Mouse (Mus musculus): Measurements from ENCODE around the gene Fam206a. TPM values are rescaled to one million over a fixed set of nuclear protein-coding genes. Genes with fewer than 3 reads are reported as not detected.

The Fam206a gene
- polyA plus RNA-seq, 2 experiments: 2.8 to 6.0 TPM

GRCm38 (mm10) chr4:56858733-56859132 lies 56.6 kb downstream of the Fam206a start:
- WGBS (ENCODE audit: insufficient replicate concordance): 65% methylated on average over 9 of the region's 9 CpGs
- Histone ChIP-seq H3K4me2 (ENCODE audit: low read depth) (no peak overlapping the region), H3K27me3 (ENCODE audit: control insufficient read depth, insufficient read depth, low read length) (no peaks in the 10 kb centered on the region), H3K4me1 (replicated peaks; ENCODE audit: control insufficient read depth in 2 of 2, insufficient read depth in 2 of 2, low read length in 1 of 2) (peaks cover 11 to 21% of the 10 kb centered on the region in 2 experiments), H3K9ac (replicated peaks) (no peak overlapping the region), H3K9me3 (ENCODE audit: control insufficient read depth, low read length) (no peaks in the 10 kb centered on the region), H3K4me3 (ENCODE audit: insufficient read depth in 1 of 2, low read depth in 2 of 2, low read length in 2 of 2) (no peak overlapping the region), H3K27ac (no peak overlapping the region), H3K36me3 (replicated peaks; ENCODE audit: control insufficient read depth, insufficient read depth, low read depth) (no peaks in the 10 kb centered on the region)
- ATAC-seq (ENCODE audit: insufficient read depth): no peak
- no peak for DNase-seq (ENCODE audit: low read depth in 3 of 3, low spot score in 3 of 3)
- TF ChIP-seq CTCF (IDR thresholded peaks at IDR 0.05; ENCODE audit: low read depth) (no peak), EP300 (IDR thresholded peaks at IDR 0.05; ENCODE audit: low read depth) (no peak)

Other genes starting within 250 kb of the Fam206a start
- not detected in 2 replicates for gene Gm26657, start 62.3 kb upstream of the Fam206a start, polyA plus RNA-seq (2012; rRNA removed)
- not detected in 2 replicates for gene Gm26657, start 62.3 kb upstream of the Fam206a start, polyA plus RNA-seq (2014; fragmentation: Nextera tagmentation; extraction: Ambion mirVana)
- not detected in 2 replicates for gene Actl7b, start 60.9 kb upstream of the Fam206a start, polyA plus RNA-seq (2012; rRNA removed)
- not detected in 2 replicates for gene Actl7b, start 60.9 kb upstream of the Fam206a start, polyA plus RNA-seq (2014; fragmentation: Nextera tagmentation; extraction: Ambion mirVana)
- gene Actl7a, start 58.9 kb upstream of the Fam206a start, polyA plus RNA-seq (2012; rRNA removed): not detected in 2 replicates
- gene Actl7a, start 58.9 kb upstream of the Fam206a start, polyA plus RNA-seq (2014; fragmentation: Nextera tagmentation; extraction: Ambion mirVana): not detected in 2 replicates
- 10.1 and 11.8 TPM in 2 replicates for gene Elp1, start within 50 bp of the Fam206a start, polyA plus RNA-seq (2012; rRNA removed)
- gene Elp1, start within 50 bp of the Fam206a start, polyA plus RNA-seq (2014; fragmentation: Nextera tagmentation; extraction: Ambion mirVana): 13.4 and 15.0 TPM in 2 replicates
- gene Ctnnal1, start 62.8 kb downstream of the Fam206a start, polyA plus RNA-seq (2012; rRNA removed): 2.9 and 4.8 TPM in 2 replicates
- 8.2 and 9.0 TPM in 2 replicates for gene Ctnnal1, start 62.8 kb downstream of the Fam206a start, polyA plus RNA-seq (2014; fragmentation: Nextera tagmentation; extraction: Ambion mirVana)
- 2.0 and 2.1 TPM in 2 replicates for gene Tmem245, start 145.1 kb downstream of the Fam206a start, polyA plus RNA-seq (2012; rRNA removed)
- 1.4 TPM in 2 replicates for gene Tmem245, start 145.1 kb downstream of the Fam206a start, polyA plus RNA-seq (2014; fragmentation: Nextera tagmentation; extraction: Ambion mirVana)
- under 0.01 and 0.01 TPM in 2 replicates for gene Frrs1l, start 188.0 kb downstream of the Fam206a start, polyA plus RNA-seq (2012; rRNA removed)
- gene Frrs1l, start 188.0 kb downstream of the Fam206a start, polyA plus RNA-seq (2014; fragmentation: Nextera tagmentation; extraction: Ambion mirVana): not detected in 2 replicates